Mouse (Mus musculus): ENCODE measurements at regions not wholly inside any gene's neighbourhood (a gene's known extent, or its start where the extent isn't known, plus 50 kb on each side); places are given as distances from the start of the nearest gene placed in this dataset.
A peak's percentile ranks its signal among the peaks of the same experiment; 100 is the strongest.

GRCm38 (mm10) chr6:145310601-145311000 lies 60.6 kb upstream of the Kras start:
- no peak for TF ChIP-seq CTCF (IDR thresholded peaks at IDR 0.05; ENCODE audit: low read depth, low read length)
- TF ChIP-seq POLR2A (IDR thresholded peaks at IDR 0.05; ENCODE audit: extremely low read depth, insufficient read depth, low read length), result no peak
- H3K9ac ChIP-seq (ENCODE audit: low read depth, low read length), result no peak overlapping the region
- H3K4me1 ChIP-seq (ENCODE audit: control insufficient read depth, insufficient read depth, low read length), result no peaks in the 10 kb centered on the region
- H3K4me3 ChIP-seq (ENCODE audit: insufficient read depth, low read depth, low read length), result no peak overlapping the region
- H3K79me2 ChIP-seq (ENCODE audit: control insufficient read depth, insufficient read depth, low read length), result no peaks in the 10 kb centered on the region
- DNase-seq (ENCODE audit: extremely low read depth, low read depth, low spot score), result no peak
- no peaks in the 10 kb centered on the region for H3K36me3 ChIP-seq (ENCODE audit: control insufficient read depth, insufficient read depth, low read length)
- 85% methylated on average over 6 of the region's 6 CpGs for WGBS
- no peak overlapping the region for H3K27ac ChIP-seq (replicated peaks; ENCODE audit: insufficient read depth, low read depth, low read length)
- H3K27me3 ChIP-seq (ENCODE audit: control insufficient read depth, insufficient read depth, low read length), result no peaks in the 10 kb centered on the region

GRCm38 (mm10) chr6:145309025-145309424 lies 59.0 kb upstream of the Kras start:
- H3K27ac ChIP-seq (replicated peaks; ENCODE audit: insufficient read depth, low read depth, low read length), result no peak overlapping the region
- H3K27me3 ChIP-seq (ENCODE audit: control insufficient read depth, insufficient read depth, low read length), result no peaks in the 10 kb centered on the region
- H3K9ac ChIP-seq (ENCODE audit: low read depth, low read length), result no peak overlapping the region
- no peak overlapping the region for H3K4me3 ChIP-seq (ENCODE audit: insufficient read depth, low read depth, low read length)
- no peaks in the 10 kb centered on the region for H3K79me2 ChIP-seq (ENCODE audit: control insufficient read depth, insufficient read depth, low read length)
- no peak for DNase-seq (ENCODE audit: extremely low read depth, low read depth, low spot score)
- 92% methylated on average over 3 of the region's 3 CpGs for WGBS
- no peaks in the 10 kb centered on the region for H3K4me1 ChIP-seq (ENCODE audit: control insufficient read depth, insufficient read depth, low read length)
- TF ChIP-seq CTCF (IDR thresholded peaks at IDR 0.05; ENCODE audit: low read depth, low read length), result no peak
- TF ChIP-seq POLR2A (IDR thresholded peaks at IDR 0.05; ENCODE audit: extremely low read depth, insufficient read depth, low read length), result no peak
- no peaks in the 10 kb centered on the region for H3K36me3 ChIP-seq (ENCODE audit: control insufficient read depth, insufficient read depth, low read length)

- no peaks in the 10 kb centered on the region for H3K36me3 ChIP-seq (ENCODE audit: control insufficient read depth, insufficient read depth, low read length)
- H3K4me3 ChIP-seq (ENCODE audit: insufficient read depth, low read depth, low read length), result no peak overlapping the region
- 94% methylated on average over 8 of the region's 8 CpGs for WGBS
- H3K4me1 ChIP-seq (ENCODE audit: control insufficient read depth, insufficient read depth, low read length), result no peaks in the 10 kb centered on the region
- no peaks in the 10 kb centered on the region for H3K79me2 ChIP-seq (ENCODE audit: control insufficient read depth, insufficient read depth, low read length)
- peak overlapping the region; percentile 54 for H3K27ac ChIP-seq (replicated peaks; ENCODE audit: insufficient read depth, low read depth, low read length)
- TF ChIP-seq CTCF (IDR thresholded peaks at IDR 0.05; ENCODE audit: low read depth, low read length) (no peak), POLR2A (IDR thresholded peaks at IDR 0.05; ENCODE audit: extremely low read depth, insufficient read depth, low read length) (no peak)
- H3K27me3 ChIP-seq (ENCODE audit: control insufficient read depth, insufficient read depth, low read length), result no peaks in the 10 kb centered on the region
- peak; percentile 35 for DNase-seq (ENCODE audit: extremely low read depth, low read depth, low spot score)
- no peak overlapping the region for H3K9ac ChIP-seq (ENCODE audit: low read depth, low read length)
Measured at GRCm38 (mm10) chr6:145307237-145307636, 57.2 kb upstream of the Kras start.

GRCm38 (mm10) chr6:145306331-145307124 lies 56.5 kb upstream of the Kras start:
- no peak overlapping the region for H3K4me3 ChIP-seq (ENCODE audit: insufficient read depth, low read depth, low read length)
- DNase-seq (ENCODE audit: extremely low read depth, low read depth, low spot score), result peak; percentile 36
- no peaks in the 10 kb centered on the region for H3K4me1 ChIP-seq (ENCODE audit: control insufficient read depth, insufficient read depth, low read length)
- H3K79me2 ChIP-seq (ENCODE audit: control insufficient read depth, insufficient read depth, low read length), result no peaks in the 10 kb centered on the region
- no peak overlapping the region for H3K9ac ChIP-seq (ENCODE audit: low read depth, low read length)
- WGBS, result 65% methylated on average over 18 of the region's 18 CpGs
- H3K36me3 ChIP-seq (ENCODE audit: control insufficient read depth, insufficient read depth, low read length), result no peaks in the 10 kb centered on the region
- H3K27me3 ChIP-seq (ENCODE audit: control insufficient read depth, insufficient read depth, low read length), result no peaks in the 10 kb centered on the region
- peak overlapping the region; percentile 56 for H3K27ac ChIP-seq (replicated peaks; ENCODE audit: insufficient read depth, low read depth, low read length)
- TF ChIP-seq POLR2A (IDR thresholded peaks at IDR 0.05; ENCODE audit: extremely low read depth, insufficient read depth, low read length), result no peak
- no peak for TF ChIP-seq CTCF (IDR thresholded peaks at IDR 0.05; ENCODE audit: low read depth, low read length)

GRCm38 (mm10) chr6:145305669-145306068 lies 55.6 kb upstream of the Kras start:
- Histone ChIP-seq H3K27me3 (ENCODE audit: control insufficient read depth, insufficient read depth, low read length) (no peaks in the 10 kb centered on the region), H3K79me2 (ENCODE audit: control insufficient read depth, insufficient read depth, low read length) (no peaks in the 10 kb centered on the region), H3K4me3 (ENCODE audit: insufficient read depth, low read depth, low read length) (no peak overlapping the region), H3K36me3 (ENCODE audit: control insufficient read depth, insufficient read depth, low read length) (no peaks in the 10 kb centered on the region), H3K4me1 (ENCODE audit: control insufficient read depth, insufficient read depth, low read length) (no peaks in the 10 kb centered on the region), H3K27ac (replicated peaks; ENCODE audit: insufficient read depth, low read depth, low read length) (no peak overlapping the region), H3K9ac (ENCODE audit: low read depth, low read length) (no peak overlapping the region)
- no peak for DNase-seq (ENCODE audit: extremely low read depth, low read depth, low spot score)
- 96% methylated on average over 5 of the region's 5 CpGs for WGBS
- TF ChIP-seq CTCF (IDR thresholded peaks at IDR 0.05; ENCODE audit: low read depth, low read length), result no peak
- no peak for TF ChIP-seq POLR2A (IDR thresholded peaks at IDR 0.05; ENCODE audit: extremely low read depth, insufficient read depth, low read length)

GRCm38 (mm10) chr6:145303641-145304070 lies 53.6 kb upstream of the Kras start:
- no peaks in the 10 kb centered on the region for H3K4me1 ChIP-seq (ENCODE audit: control insufficient read depth, insufficient read depth, low read length)
- peak; percentile 35 for DNase-seq (ENCODE audit: extremely low read depth, low read depth, low spot score)
- H3K36me3 ChIP-seq (ENCODE audit: control insufficient read depth, insufficient read depth, low read length), result no peaks in the 10 kb centered on the region
- no peaks in the 10 kb centered on the region for H3K79me2 ChIP-seq (ENCODE audit: control insufficient read depth, insufficient read depth, low read length)
- 12% methylated on average over 18 of the region's 18 CpGs for WGBS
- TF ChIP-seq POLR2A (IDR thresholded peaks at IDR 0.05; ENCODE audit: extremely low read depth, insufficient read depth, low read length) (no peak), CTCF (IDR thresholded peaks at IDR 0.05; ENCODE audit: low read depth, low read length) (no peak)
- peak overlapping the region; percentile 12; the same call in 1 of the 2 replicates for H3K27ac ChIP-seq (replicated peaks; ENCODE audit: insufficient read depth, low read depth, low read length)
- H3K4me3 ChIP-seq (ENCODE audit: insufficient read depth, low read depth, low read length), result peak overlapping the region; percentile 42
- 0 out of 2 replicates have a peak overlapping the region, but pooled peaks have one; percentile 18 for H3K9ac ChIP-seq (ENCODE audit: low read depth, low read length)
- H3K27me3 ChIP-seq (ENCODE audit: control insufficient read depth, insufficient read depth, low read length), result no peaks in the 10 kb centered on the region
